Mouse (Mus musculus): ENCODE measurements around the gene Nrgn. TPM values are rescaled to one million over a fixed set of nuclear protein-coding genes. Genes with fewer than 3 reads are reported as not detected.
A peak's percentile ranks its signal among the peaks of the same experiment; 100 is the strongest.

Gene Nrgn
- polyA plus RNA-seq (2015; fragmentation: Nextera tagmentation; extraction: Ambion mirVana), result 4.4 and 4.5 TPM in 2 replicates

DNA sequence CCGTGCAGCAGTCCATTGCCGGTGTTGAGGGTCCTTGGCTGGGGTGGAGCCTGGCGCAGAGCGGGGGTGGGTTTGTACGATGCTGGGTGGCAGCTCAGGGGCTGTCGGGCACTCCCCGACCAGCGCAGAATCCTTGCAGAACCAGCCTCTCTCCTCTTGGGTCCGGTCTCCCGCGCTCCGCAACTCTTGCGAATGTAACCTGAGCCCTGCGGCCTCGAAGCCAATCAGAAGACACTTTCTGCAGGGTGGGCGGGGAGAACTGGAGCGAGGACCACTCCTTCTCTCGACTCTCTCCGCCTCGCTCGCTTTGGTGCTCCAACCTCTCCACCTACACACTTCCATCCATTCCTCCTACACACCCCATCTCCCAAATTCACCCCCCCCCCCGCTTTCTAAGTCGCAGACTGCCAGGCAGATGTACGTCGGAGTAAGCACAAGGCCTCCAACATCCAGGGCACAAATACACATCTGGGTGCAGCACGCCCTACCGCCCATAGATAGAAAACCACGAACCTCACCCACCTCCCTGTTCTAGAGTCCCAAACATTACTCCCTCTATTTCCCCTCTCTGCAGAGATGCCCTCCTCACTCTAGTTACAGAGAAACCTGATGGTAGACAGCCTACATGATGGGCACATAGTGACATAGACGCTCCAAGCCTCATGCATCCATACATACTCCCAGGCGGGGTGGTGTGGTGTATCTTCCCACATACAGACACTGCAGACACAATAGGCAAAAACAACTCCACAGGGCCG lies at the start of gene Nrgn:
Gene Nrgn (minus strand): TSS at position 369 of the 758 bp plus-strand sequence.
- Histone ChIP-seq H3K9ac (ENCODE audit: low read length) (peak within 1 kb of the TSS; percentile 57), H3K9me3 (replicated peaks; ENCODE audit: control insufficient read depth, low read length) (no peaks in the 10 kb centered on the region), H3K27ac (ENCODE audit: low read length) (no peak within 1 kb of the TSS), H3K4me1 (ENCODE audit: control insufficient read depth, insufficient read depth, low read length) (peaks cover 14% of the 10 kb centered on the region; the same call in 1 of the 2 replicates), H3K36me3 (ENCODE audit: control insufficient read depth, insufficient read depth, low read length) (no peaks in the 10 kb centered on the region), H3K4me3 (replicated peaks; ENCODE audit: low read length) (peak within 1 kb of the TSS; percentile 46), H3K4me2 (ENCODE audit: low read depth, low read length) (peak within 1 kb of the TSS; percentile 92), H3K27me3 (ENCODE audit: control insufficient read depth, insufficient read depth, low read length) (peaks cover 23% of the 10 kb centered on the region)
- ATAC-seq (ENCODE audit: insufficient read depth, low FRiP score), result peak; percentile 95
- WGBS, result 4% methylated on average over 31 of the region's 31 CpGs

DNA sequence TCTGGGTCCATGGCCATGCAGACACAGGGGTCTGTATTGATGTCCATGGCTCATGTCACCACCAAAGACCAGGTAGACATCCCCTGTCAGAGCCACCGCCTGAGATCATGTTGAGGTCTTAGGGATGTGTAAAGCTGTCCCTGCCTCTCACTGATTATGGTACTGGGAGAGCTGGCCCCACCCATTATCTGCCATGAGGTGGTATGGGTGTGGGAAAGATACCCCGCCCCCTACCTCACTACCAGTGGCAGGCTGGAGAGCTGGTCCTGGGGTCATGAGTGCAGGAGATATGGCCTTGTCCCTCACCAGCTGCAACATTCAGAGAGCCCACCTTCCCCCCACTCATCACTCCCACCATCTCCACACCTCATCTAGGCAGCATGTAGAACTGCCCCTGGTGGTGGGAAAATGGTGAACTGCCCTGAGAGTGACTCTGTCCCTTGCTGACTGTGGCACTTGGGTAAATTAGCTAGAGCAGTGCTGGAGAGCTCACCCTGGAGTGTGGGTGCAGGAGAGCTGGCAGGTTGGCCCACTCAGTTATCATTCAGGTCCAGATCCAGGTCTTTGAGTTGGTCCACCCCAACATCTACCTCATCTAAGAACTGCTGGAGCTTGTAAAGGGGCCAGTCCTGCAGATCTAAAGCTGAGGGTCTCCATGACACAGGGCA lies 48.0 kb upstream of the Nrgn start:
- no peak overlapping the region for H3K4me3 ChIP-seq (replicated peaks; ENCODE audit: low read length)
- H3K27ac ChIP-seq (ENCODE audit: low read length), result no peak overlapping the region
- no peaks in the 10 kb centered on the region for H3K36me3 ChIP-seq (ENCODE audit: control insufficient read depth, insufficient read depth, low read length)
- no peaks in the 10 kb centered on the region for H3K9me3 ChIP-seq (replicated peaks; ENCODE audit: control insufficient read depth, low read length)
- no peak for ATAC-seq (ENCODE audit: insufficient read depth, low FRiP score)
- H3K4me2 ChIP-seq (ENCODE audit: low read depth, low read length), result no peak overlapping the region
- no peak overlapping the region for H3K9ac ChIP-seq (ENCODE audit: low read length)
- no peaks in the 10 kb centered on the region for H3K27me3 ChIP-seq (ENCODE audit: control insufficient read depth, insufficient read depth, low read length)
- no peaks in the 10 kb centered on the region for H3K4me1 ChIP-seq (ENCODE audit: control insufficient read depth, insufficient read depth, low read length)
- 88% methylated on average over 2 of the region's 2 CpGs for WGBS

DNA sequence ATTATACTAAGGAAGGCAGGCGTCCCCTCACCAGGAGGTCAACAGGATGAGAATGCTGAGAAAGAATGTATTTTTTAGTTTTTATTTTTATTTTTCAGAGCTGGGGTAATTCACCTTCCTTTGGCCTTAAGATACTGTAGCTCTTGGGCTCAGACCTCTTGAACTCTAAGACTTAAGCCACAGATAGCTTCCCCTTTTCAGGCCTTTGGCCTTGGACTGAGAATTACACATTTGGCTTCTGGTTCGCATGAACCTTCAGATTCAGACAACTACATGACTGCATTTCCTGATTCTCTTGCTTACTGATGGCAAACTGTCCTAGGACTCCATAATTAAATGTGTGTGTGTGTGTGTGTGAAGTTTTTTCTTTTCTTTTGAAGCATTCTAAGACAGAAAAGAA lies 45.9 kb upstream of the Nrgn start:
- no peak for ATAC-seq (ENCODE audit: insufficient read depth, low FRiP score)
- H3K4me2 ChIP-seq (ENCODE audit: low read depth, low read length), result no peak overlapping the region
- H3K36me3 ChIP-seq (ENCODE audit: control insufficient read depth, insufficient read depth, low read length), result no peaks in the 10 kb centered on the region
- H3K27me3 ChIP-seq (ENCODE audit: control insufficient read depth, insufficient read depth, low read length), result no peaks in the 10 kb centered on the region
- WGBS, result 83% methylated on average over 2 of the region's 2 CpGs
- H3K27ac ChIP-seq (ENCODE audit: low read length), result no peak overlapping the region
- no peak overlapping the region for H3K9ac ChIP-seq (ENCODE audit: low read length)
- no peaks in the 10 kb centered on the region for H3K9me3 ChIP-seq (replicated peaks; ENCODE audit: control insufficient read depth, low read length)
- H3K4me1 ChIP-seq (ENCODE audit: control insufficient read depth, insufficient read depth, low read length), result no peaks in the 10 kb centered on the region
- H3K4me3 ChIP-seq (replicated peaks; ENCODE audit: low read length), result no peak overlapping the region

DNA sequence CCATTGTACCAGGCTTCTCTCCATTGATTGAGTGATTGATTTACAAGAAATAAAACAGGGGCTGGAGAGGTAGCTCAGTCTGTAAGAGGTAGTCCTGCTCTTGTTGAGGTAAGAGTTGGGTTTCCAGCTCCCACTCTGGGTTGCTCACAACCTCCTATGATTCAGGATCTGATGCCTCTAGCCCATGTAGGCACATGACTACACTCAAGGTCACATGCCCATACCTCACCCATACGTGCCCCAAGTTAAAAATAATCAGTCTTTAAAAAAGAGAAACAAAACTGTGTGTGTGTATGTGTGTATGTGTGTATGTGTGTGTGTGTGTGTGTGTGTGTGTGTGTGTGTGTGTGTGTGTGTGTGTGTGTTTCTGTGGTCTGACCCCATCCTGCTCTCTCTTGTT lies 42.9 kb upstream of the Nrgn start:
- H3K9me3 ChIP-seq (replicated peaks; ENCODE audit: control insufficient read depth, low read length), result no peaks in the 10 kb centered on the region
- no peaks in the 10 kb centered on the region for H3K27me3 ChIP-seq (ENCODE audit: control insufficient read depth, insufficient read depth, low read length)
- H3K36me3 ChIP-seq (ENCODE audit: control insufficient read depth, insufficient read depth, low read length), result no peaks in the 10 kb centered on the region
- ATAC-seq (ENCODE audit: insufficient read depth, low FRiP score), result no peak
- no peak overlapping the region for H3K9ac ChIP-seq (ENCODE audit: low read length)
- H3K27ac ChIP-seq (ENCODE audit: low read length), result no peak overlapping the region
- no peak overlapping the region for H3K4me2 ChIP-seq (ENCODE audit: low read depth, low read length)
- no peaks in the 10 kb centered on the region for H3K4me1 ChIP-seq (ENCODE audit: control insufficient read depth, insufficient read depth, low read length)
- no peak overlapping the region for H3K4me3 ChIP-seq (replicated peaks; ENCODE audit: low read length)
- WGBS, result 71% methylated on average over 1 of the region's 1 CpGs

DNA sequence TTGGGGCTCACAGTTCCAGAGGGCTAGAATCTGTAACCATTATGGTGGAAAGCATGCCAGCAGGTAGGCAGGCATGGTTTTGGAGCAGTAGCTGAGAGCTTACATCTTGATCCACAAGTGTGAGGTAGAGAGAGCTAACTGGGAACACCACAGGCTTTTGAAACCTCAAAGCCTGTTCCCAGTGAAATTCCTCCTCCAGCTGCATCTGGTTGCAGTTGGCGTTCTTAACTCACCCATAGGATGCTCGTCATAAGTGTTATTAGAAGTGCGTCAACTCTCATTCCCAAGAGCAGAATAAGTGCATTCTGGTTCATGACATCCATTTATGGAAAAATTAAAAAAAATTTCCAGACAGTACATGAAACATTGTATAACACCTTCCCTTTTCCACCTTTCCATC lies 41.0 kb upstream of the Nrgn start:
- H3K4me3 ChIP-seq (replicated peaks; ENCODE audit: low read length), result no peak overlapping the region
- no peak overlapping the region for H3K27ac ChIP-seq (ENCODE audit: low read length)
- ATAC-seq (ENCODE audit: insufficient read depth, low FRiP score), result no peak
- no peaks in the 10 kb centered on the region for H3K27me3 ChIP-seq (ENCODE audit: control insufficient read depth, insufficient read depth, low read length)
- no peaks in the 10 kb centered on the region for H3K4me1 ChIP-seq (ENCODE audit: control insufficient read depth, insufficient read depth, low read length)
- H3K9ac ChIP-seq (ENCODE audit: low read length), result no peak overlapping the region
- no peaks in the 10 kb centered on the region for H3K9me3 ChIP-seq (replicated peaks; ENCODE audit: control insufficient read depth, low read length)
- 78% methylated on average over 3 of the region's 3 CpGs for WGBS
- H3K36me3 ChIP-seq (ENCODE audit: control insufficient read depth, insufficient read depth, low read length), result no peaks in the 10 kb centered on the region
- no peak overlapping the region for H3K4me2 ChIP-seq (ENCODE audit: low read depth, low read length)

DNA sequence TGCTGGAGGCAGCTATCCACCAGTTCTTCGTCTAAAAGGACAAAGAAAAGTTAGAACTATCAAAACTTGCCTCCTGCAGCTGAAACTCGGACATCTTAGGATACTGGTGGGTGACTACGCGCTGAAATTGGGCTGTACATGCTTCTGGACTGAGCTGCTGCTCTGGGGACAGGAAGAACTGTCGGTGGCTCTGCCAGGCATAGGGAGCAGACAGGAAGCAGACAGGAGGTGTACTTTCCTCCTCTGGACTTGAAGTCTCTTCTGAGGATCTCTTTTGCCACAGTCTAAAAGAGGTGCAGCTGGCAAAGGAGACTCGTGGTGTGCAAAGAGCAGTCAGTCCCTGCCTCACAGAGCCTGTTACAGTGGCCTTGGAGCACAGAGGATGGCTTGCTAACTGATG lies 39.9 kb upstream of the Nrgn start:
- no peak overlapping the region for H3K9ac ChIP-seq (ENCODE audit: low read length)
- no peak overlapping the region for H3K4me2 ChIP-seq (ENCODE audit: low read depth, low read length)
- H3K36me3 ChIP-seq (ENCODE audit: control insufficient read depth, insufficient read depth, low read length), result no peaks in the 10 kb centered on the region
- H3K27me3 ChIP-seq (ENCODE audit: control insufficient read depth, insufficient read depth, low read length), result no peaks in the 10 kb centered on the region
- no peak overlapping the region for H3K27ac ChIP-seq (ENCODE audit: low read length)
- no peak overlapping the region for H3K4me3 ChIP-seq (replicated peaks; ENCODE audit: low read length)
- H3K4me1 ChIP-seq (ENCODE audit: control insufficient read depth, insufficient read depth, low read length), result no peaks in the 10 kb centered on the region
- no peaks in the 10 kb centered on the region for H3K9me3 ChIP-seq (replicated peaks; ENCODE audit: control insufficient read depth, low read length)
- WGBS, result 58% methylated on average over 6 of the region's 6 CpGs
- no peak for ATAC-seq (ENCODE audit: insufficient read depth, low FRiP score)

DNA sequence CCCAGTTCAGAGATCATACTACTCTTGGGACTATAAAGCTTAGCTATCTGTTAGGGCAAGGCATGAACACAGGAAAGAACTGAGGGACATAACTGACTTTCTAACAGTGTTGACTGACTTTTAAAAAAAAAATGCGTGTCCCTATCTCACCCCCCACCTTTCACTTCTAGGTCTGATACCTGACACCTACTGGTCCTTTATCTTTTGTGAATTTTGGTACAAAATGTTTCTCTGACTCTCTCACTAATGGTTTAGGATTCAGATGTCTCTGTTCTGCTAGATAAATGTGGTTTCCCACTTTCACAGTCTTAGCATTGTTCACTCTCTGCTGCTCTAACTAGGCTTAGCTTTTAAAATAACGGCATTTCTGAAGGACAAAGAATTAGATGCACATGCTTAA lies 39.3 kb upstream of the Nrgn start:
- no peaks in the 10 kb centered on the region for H3K4me1 ChIP-seq (ENCODE audit: control insufficient read depth, insufficient read depth, low read length)
- H3K36me3 ChIP-seq (ENCODE audit: control insufficient read depth, insufficient read depth, low read length), result no peaks in the 10 kb centered on the region
- no peak for ATAC-seq (ENCODE audit: insufficient read depth, low FRiP score)
- no peak overlapping the region for H3K4me3 ChIP-seq (replicated peaks; ENCODE audit: low read length)
- WGBS, result 77% methylated on average over 2 of the region's 2 CpGs
- H3K27me3 ChIP-seq (ENCODE audit: control insufficient read depth, insufficient read depth, low read length), result no peaks in the 10 kb centered on the region
- no peaks in the 10 kb centered on the region for H3K9me3 ChIP-seq (replicated peaks; ENCODE audit: control insufficient read depth, low read length)
- H3K9ac ChIP-seq (ENCODE audit: low read length), result no peak overlapping the region
- no peak overlapping the region for H3K4me2 ChIP-seq (ENCODE audit: low read depth, low read length)
- H3K27ac ChIP-seq (ENCODE audit: low read length), result no peak overlapping the region

DNA sequence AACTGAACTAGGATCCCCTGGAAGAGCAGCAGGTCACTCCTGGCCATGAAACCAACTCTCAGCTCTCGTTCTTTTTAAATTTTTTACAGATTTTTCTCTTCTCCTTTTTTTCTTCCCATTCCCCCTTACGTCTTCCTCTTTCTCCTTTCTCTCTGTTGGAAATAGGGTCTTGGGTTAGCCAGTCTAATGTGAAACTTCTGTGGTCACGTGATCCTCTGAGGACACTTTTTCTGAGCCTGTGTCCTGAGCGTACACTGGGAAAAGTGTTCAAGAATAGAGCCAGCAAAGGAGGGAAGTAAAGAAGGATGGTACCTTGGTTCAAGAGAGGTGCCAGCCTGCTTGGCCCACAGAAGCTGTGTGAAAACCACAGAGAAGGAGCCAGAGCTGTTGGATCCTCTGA lies 37.7 kb upstream of the Nrgn start:
- Histone ChIP-seq H3K27me3 (ENCODE audit: control insufficient read depth, insufficient read depth, low read length) (no peaks in the 10 kb centered on the region), H3K4me2 (ENCODE audit: low read depth, low read length) (no peak overlapping the region), H3K9me3 (replicated peaks; ENCODE audit: control insufficient read depth, low read length) (no peaks in the 10 kb centered on the region), H3K36me3 (ENCODE audit: control insufficient read depth, insufficient read depth, low read length) (no peaks in the 10 kb centered on the region), H3K27ac (ENCODE audit: low read length) (no peak overlapping the region), H3K4me3 (replicated peaks; ENCODE audit: low read length) (no peak overlapping the region), H3K4me1 (ENCODE audit: control insufficient read depth, insufficient read depth, low read length) (no peaks in the 10 kb centered on the region), H3K9ac (ENCODE audit: low read length) (no peak overlapping the region)
- ATAC-seq (ENCODE audit: insufficient read depth, low FRiP score), result no peak
- 86% methylated on average over 4 of the region's 4 CpGs for WGBS

DNA sequence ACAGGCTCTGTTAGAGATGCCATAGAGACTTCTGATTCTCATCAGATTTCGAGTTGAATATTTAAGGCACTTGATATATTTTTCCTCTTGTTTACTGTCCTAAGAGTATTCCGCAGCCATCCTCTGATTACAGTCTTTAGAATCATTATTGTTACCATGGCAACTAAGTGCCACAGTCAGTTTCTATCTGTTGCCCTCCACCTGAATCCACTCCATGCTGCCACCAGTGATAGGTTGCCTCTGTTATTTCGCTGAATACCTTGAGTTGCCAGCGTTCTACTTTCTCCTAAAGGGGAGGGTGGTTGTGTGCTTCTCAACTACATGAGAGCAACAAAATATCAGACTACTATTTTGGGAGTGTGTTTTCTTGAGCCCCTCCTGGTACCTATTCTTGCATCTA lies 34.0 kb upstream of the Nrgn start:
- no peaks in the 10 kb centered on the region for H3K4me1 ChIP-seq (ENCODE audit: control insufficient read depth, insufficient read depth, low read length)
- H3K4me2 ChIP-seq (ENCODE audit: low read depth, low read length), result no peak overlapping the region
- WGBS, result 68% methylated on average over 4 of the region's 4 CpGs
- H3K4me3 ChIP-seq (replicated peaks; ENCODE audit: low read length), result no peak overlapping the region
- ATAC-seq (ENCODE audit: insufficient read depth, low FRiP score), result no peak
- H3K27me3 ChIP-seq (ENCODE audit: control insufficient read depth, insufficient read depth, low read length), result no peaks in the 10 kb centered on the region
- no peak overlapping the region for H3K27ac ChIP-seq (ENCODE audit: low read length)
- H3K9ac ChIP-seq (ENCODE audit: low read length), result no peak overlapping the region
- H3K9me3 ChIP-seq (replicated peaks; ENCODE audit: control insufficient read depth, low read length), result no peaks in the 10 kb centered on the region
- no peaks in the 10 kb centered on the region for H3K36me3 ChIP-seq (ENCODE audit: control insufficient read depth, insufficient read depth, low read length)

Measured in stomach, embryonic 16.5 days (tissue).